Mouse (Mus musculus) MEL (cell line): ENCODE measurements at regions not wholly inside any gene's neighbourhood (a gene's known extent, or its start where the extent isn't known, plus 50 kb on each side); places are given as distances from the start of the nearest gene placed in this dataset.

Experiments
- DNase-seq: peaks from one replicate; pipeline ENCODE4 v3.0.0; 2011; ENCODE audit warnings: low read depth, low spot score
- H3K27ac ChIP-seq: 2 replicates; pipeline ENCODE4 v1.5.1; 2012; ENCODE audit warnings: low read depth, mild to moderate bottlenecking, control low read depth, low read length, moderate library complexity; ENCODE audit not compliant: control insufficient read depth
- H3K27me3 ChIP-seq, 2 experiments: fragments of 150-350 bp in 1 of 2; sonication (generic) in 1 of 2; 2 replicates each; pipeline ENCODE4 v1.6.1; 2012; ENCODE audit warnings: low read length in 2 of 2, mild to moderate bottlenecking in 2 of 2, improper control_type of control experiment in 1 of 2, moderate library complexity in 1 of 2; ENCODE audit not compliant: insufficient read depth in 2 of 2, control insufficient read depth in 1 of 2
- H3K36me3 ChIP-seq, 2 experiments: 2 replicates each; pipeline ENCODE4 v1.6.1; 2012 to 2014; ENCODE audit warnings: low read length in 2 of 2, improper control_type of control experiment in 1 of 2, inconsistent platforms in 1 of 2, mild to moderate bottlenecking in 1 of 2; ENCODE audit not compliant: insufficient read depth in 2 of 2, control insufficient read depth in 1 of 2
- H3K4me1 ChIP-seq, 2 experiments: fragments of 150-350 bp in 1 of 2; sonication (generic) in 1 of 2; 2 replicates each; pipeline ENCODE4 v1.6.1; 2012; ENCODE audit warnings: low read length in 2 of 2, improper control_type of control experiment in 1 of 2, mild to moderate bottlenecking in 1 of 2; ENCODE audit not compliant: insufficient read depth in 2 of 2, control insufficient read depth in 1 of 2
- H3K4me3 ChIP-seq, 2 experiments: fragments of 150-350 bp in 1 of 2; sonication (generic) in 1 of 2; 2 replicates each; pipeline ENCODE4 v1.5.1; 2012; ENCODE audit warnings: low read depth in 2 of 2, low read length in 2 of 2, mild to moderate bottlenecking in 2 of 2, moderate library complexity in 2 of 2, control low read depth in 1 of 2, improper control_type of control experiment in 1 of 2; ENCODE audit not compliant: control insufficient read depth in 1 of 2, insufficient read depth in 1 of 2
- H3K79me2 ChIP-seq: 2 replicates; pipeline ENCODE4 v1.6.1; 2012; ENCODE audit warnings: mild to moderate bottlenecking, low read length, moderate library complexity; ENCODE audit not compliant: control insufficient read depth, poor library complexity, insufficient read depth
- H3K9ac ChIP-seq: 2 replicates; pipeline ENCODE4 v1.6.1; 2012; ENCODE audit warnings: low read depth, mild to moderate bottlenecking, control low read depth, low read length, moderate library complexity; ENCODE audit not compliant: control insufficient read depth, poor library complexity, severe bottlenecking
- H3K9me3 ChIP-seq: fragments of 150-350 bp; sonication (generic); replicated peaks from 2 replicates; pipeline ENCODE4 v1.6.1; 2012; ENCODE audit warnings: mild to moderate bottlenecking, low read length, improper control_type of control experiment, moderate library complexity; ENCODE audit not compliant: insufficient read depth
- CTCF ChIP-seq, 3 experiments: IDR thresholded peaks in 2 of 3; conservative IDR thresholded peaks in 1 of 3; 2 replicates each; pipeline ENCODE4 v1.5.1; 2011 to 2012; ENCODE audit warnings: low read length in 3 of 3, low read depth in 2 of 3, mild to moderate bottlenecking in 2 of 3, improper control_type of control experiment in 1 of 3, inconsistent platforms in 1 of 3, mixed read lengths in 1 of 3, moderate library complexity in 1 of 3; ENCODE audit not compliant: control insufficient read depth in 1 of 3, insufficient read depth in 1 of 3, poor library complexity in 1 of 3, severe bottlenecking in 1 of 3
- E2F4 ChIP-seq: IDR thresholded peaks from 2 replicates; pipeline ENCODE4 v1.6.1; 2011; ENCODE audit warnings: low read depth, low read length, improper control_type of control experiment, borderline replicate concordance
- ELF1 ChIP-seq: IDR thresholded peaks from 2 replicates; pipeline ENCODE4 v1.6.1; 2014; ENCODE audit warnings: low read depth, mild to moderate bottlenecking, inconsistent platforms, low read length, improper control_type of control experiment, moderate library complexity
- EP300 ChIP-seq, 2 experiments: IDR thresholded peaks; 2 replicates each; pipeline ENCODE4 v1.6.1; 2011; ENCODE audit warnings: improper control_type of control experiment in 2 of 2, low read length in 2 of 2, low read depth in 1 of 2, mild to moderate bottlenecking in 1 of 2
- MAFK ChIP-seq: IDR thresholded peaks from 2 replicates; pipeline ENCODE4 v1.6.1; 2011; ENCODE audit warnings: low read depth, mild to moderate bottlenecking, low read length, improper control_type of control experiment, borderline replicate concordance
- MAZ ChIP-seq: IDR thresholded peaks from 2 replicates; pipeline ENCODE4 v1.6.1; 2012; ENCODE audit warnings: low read depth, mild to moderate bottlenecking, inconsistent platforms, low read length, improper control_type of control experiment
- MEF2A ChIP-seq: IDR thresholded peaks from 2 replicates; pipeline ENCODE4 v1.6.1; 2014; ENCODE audit warnings: low read depth, mild to moderate bottlenecking, inconsistent platforms, low read length, improper control_type of control experiment; ENCODE audit not compliant: poor library complexity, insufficient replicate concordance, severe bottlenecking; ENCODE audit errors: extremely low read depth
- NRF1 ChIP-seq: IDR thresholded peaks from 2 replicates; pipeline ENCODE4 v1.6.1; 2014; ENCODE audit warnings: low read depth, mild to moderate bottlenecking, inconsistent platforms, low read length, improper control_type of control experiment, moderate library complexity; ENCODE audit not compliant: poor library complexity, insufficient read depth, severe bottlenecking
- POLR2A ChIP-seq, 2 experiments: IDR thresholded peaks; 2 replicates each; pipeline ENCODE4 v1.6.1; 2011 to 2012; ENCODE audit warnings: low read length in 2 of 2, mild to moderate bottlenecking in 2 of 2, control low read depth in 1 of 2, improper control_type of control experiment in 1 of 2, low read depth in 1 of 2, moderate library complexity in 1 of 2; ENCODE audit not compliant: control insufficient read depth in 1 of 2, insufficient read depth in 1 of 2, poor library complexity in 1 of 2
- POLR2AphosphoS2 ChIP-seq: IDR thresholded peaks from 2 replicates; pipeline ENCODE4 v1.6.1; 2011; ENCODE audit warnings: low read length, improper control_type of control experiment
- POLR2AphosphoS5 ChIP-seq: IDR thresholded peaks from 2 replicates; pipeline ENCODE4 v1.6.1; 2012; ENCODE audit warnings: low read depth, borderline replicate concordance, mild to moderate bottlenecking, inconsistent platforms, low read length, moderate library complexity, mixed read lengths
- RAD21 ChIP-seq: IDR thresholded peaks from 2 replicates; pipeline ENCODE4 v1.6.1; 2011; ENCODE audit warnings: mild to moderate bottlenecking, low read depth, low read length, improper control_type of control experiment
- RCOR1 ChIP-seq: IDR thresholded peaks from 2 replicates; pipeline ENCODE4 v1.6.1; 2012; ENCODE audit warnings: low read depth, mild to moderate bottlenecking, inconsistent platforms, low read length, improper control_type of control experiment
- SMC3 ChIP-seq: IDR thresholded peaks from 2 replicates; pipeline ENCODE4 v1.6.1; 2011; ENCODE audit warnings: low read depth, low read length, improper control_type of control experiment
- TBP ChIP-seq: IDR thresholded peaks from 2 replicates; pipeline ENCODE4 v1.8.0; 2011; ENCODE audit warnings: low read depth, low read length, improper control_type of control experiment
- TCF12 ChIP-seq: IDR thresholded peaks from 2 replicates; pipeline ENCODE4 v1.6.1; 2014; ENCODE audit warnings: low read depth, mild to moderate bottlenecking, inconsistent platforms, low read length, improper control_type of control experiment, moderate library complexity
- UBTF ChIP-seq: IDR thresholded peaks from 2 replicates; pipeline ENCODE4 v1.6.1; 2012; ENCODE audit warnings: low read depth, mild to moderate bottlenecking, inconsistent platforms, low read length, improper control_type of control experiment, moderate library complexity, borderline replicate concordance; ENCODE audit not compliant: insufficient read depth
- USF1 ChIP-seq: IDR thresholded peaks from 2 replicates; pipeline ENCODE4 v1.6.1; 2014; ENCODE audit warnings: low read depth, mild to moderate bottlenecking, inconsistent platforms, low read length, improper control_type of control experiment, moderate library complexity
- USF2 ChIP-seq, 2 experiments: IDR thresholded peaks; 2 replicates each; pipeline ENCODE4 v1.6.1; 2011 to 2012; ENCODE audit warnings: improper control_type of control experiment in 2 of 2, low read length in 2 of 2, borderline replicate concordance in 1 of 2, inconsistent platforms in 1 of 2, low read depth in 1 of 2, mild to moderate bottlenecking in 1 of 2; ENCODE audit not compliant: insufficient read depth in 1 of 2
- ZKSCAN1 ChIP-seq: IDR thresholded peaks from 2 replicates; pipeline ENCODE4 v1.6.1; 2012; ENCODE audit warnings: low read depth, mild to moderate bottlenecking, inconsistent platforms, low read length, improper control_type of control experiment, moderate library complexity

DNA sequence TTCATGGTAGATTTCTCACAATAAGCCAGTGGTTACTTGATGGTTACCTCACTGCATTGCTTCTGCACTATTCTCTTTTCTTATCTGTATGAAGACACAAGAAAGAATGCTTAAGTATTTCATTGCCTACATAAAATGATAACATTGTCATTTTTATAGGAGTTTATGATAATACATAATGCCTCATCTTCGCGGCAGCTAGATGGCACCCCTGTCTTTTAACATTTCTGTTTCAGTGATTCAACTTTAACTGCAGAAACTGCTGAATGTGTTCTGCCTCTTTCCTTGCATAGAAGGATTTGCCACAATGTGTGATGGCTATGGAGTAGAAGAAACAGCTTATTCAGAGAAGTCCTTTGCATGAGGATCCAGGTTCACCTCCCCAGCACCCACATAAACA lies 97.0 kb upstream of the Tars start:
- Histone ChIP-seq H3K36me3 (no peaks in the 10 kb centered on the region), H3K79me2 (no peaks in the 10 kb centered on the region), H3K9ac (no peak overlapping the region), H3K4me1 (no peaks in the 10 kb centered on the region), H3K27ac (no peak overlapping the region), H3K4me3 (no peak overlapping the region), H3K27me3 (peaks cover 0 to 2% of the 10 kb centered on the region in 2 experiments; a peak in 1 of 4 replicates), H3K9me3 (no peaks in the 10 kb centered on the region)
- no peak for TF ChIP-seq ELF1
- no peak for TF ChIP-seq NRF1
- no peak for TF ChIP-seq MAZ
- no peak for TF ChIP-seq TBP
- no peak for TF ChIP-seq MEF2A
- TF ChIP-seq POLR2A (IDR thresholded peaks at IDR 0.05; ENCODE audit: control insufficient read depth in 1 of 2, insufficient read depth in 1 of 2, low read depth in 1 of 2, low read length in 2 of 2, poor library complexity in 1 of 2), result no peak
- TF ChIP-seq USF2 (IDR thresholded peaks at IDR 0.05; ENCODE audit: borderline replicate concordance in 1 of 2, insufficient read depth in 1 of 2, low read depth in 1 of 2, low read length in 2 of 2), result no peak
- TF ChIP-seq RAD21, result no peak
- no peak for DNase-seq

DNA sequence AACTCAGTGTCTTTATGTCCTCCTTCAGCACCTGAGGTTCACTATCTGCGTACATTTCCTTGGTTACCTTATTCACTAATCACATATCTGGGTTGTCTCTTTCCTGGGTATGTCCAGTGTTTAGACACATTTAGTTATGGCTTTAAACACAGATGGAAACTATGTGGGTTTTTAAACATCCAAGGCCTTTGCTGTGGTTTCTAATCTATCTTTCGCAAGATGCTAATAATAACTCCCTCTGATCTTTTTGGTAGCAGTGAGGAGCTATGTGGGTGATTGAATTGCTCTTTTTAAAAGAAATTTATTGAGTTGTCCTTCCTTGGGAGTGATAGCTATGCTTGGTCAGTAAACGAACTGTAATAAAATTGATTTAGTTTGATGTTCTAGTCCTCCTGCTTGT lies 89.7 kb upstream of the Tars start:
- TF ChIP-seq RCOR1 (no peak), SMC3 (no peak), UBTF (no peak), ELF1 (no peak), POLR2AphosphoS2 (no peak), E2F4 (no peak), MAFK (no peak), EP300 (IDR thresholded peaks at IDR 0.05; ENCODE audit: low read depth in 1 of 2, low read length in 2 of 2) (no peak), ZKSCAN1 (no peak), TCF12 (no peak), USF1 (no peak), POLR2AphosphoS5 (no peak), CTCF (IDR thresholded peaks at IDR 0.05 in 2 of 3, conservative IDR thresholded peaks at IDR 0.05 in 1 of 3; ENCODE audit: control insufficient read depth in 1 of 3, insufficient read depth in 1 of 3, low read depth in 2 of 3, low read length in 3 of 3, poor library complexity in 1 of 3, severe bottlenecking in 1 of 3) (no peak)
- TF ChIP-seq, all 39 proteins: peak for 0
- no peaks in the 10 kb centered on the region for H3K79me2 ChIP-seq
- H3K4me1 ChIP-seq, result no peaks in the 10 kb centered on the region
- no peak overlapping the region for H3K27ac ChIP-seq
- H3K36me3 ChIP-seq, result no peaks in the 10 kb centered on the region
- no peaks in the 10 kb centered on the region for H3K9me3 ChIP-seq
- H3K9ac ChIP-seq, result no peak overlapping the region
- no peak for DNase-seq
- H3K4me3 ChIP-seq, result no peak overlapping the region
- H3K27me3 ChIP-seq, result peaks cover 0 to 3% of the 10 kb centered on the region in 2 experiments; a peak in 2 of 4 replicates
